Mouse (Mus musculus) frontal cortex, postnatal 36 days (tissue): ENCODE data around the gene Olfr284.

Experiments
- DNase-seq, 2 experiments: peaks; one replicate each; pipeline ENCODE4 v3.0.0; 2022; ENCODE audit warnings: low spot score in 2 of 2

The Olfr284 gene

GRCm38 (mm10) chr15:98340887-98341286 is at the start of gene Olfr284:
Gene Olfr284 (minus strand): TSS chr15:98340987.
- no peak for DNase-seq

- DNase-seq, result peak; percentile 60 to 71
Measured at GRCm38 (mm10) chr15:98389796-98390195, 49.0 kb upstream of the Olfr284 start.

- no peak for DNase-seq
Measured at GRCm38 (mm10) chr15:98387621-98388020, 46.8 kb upstream of the Olfr284 start.

- no peak for DNase-seq
Measured at GRCm38 (mm10) chr15:98380846-98381245, 40.1 kb upstream of the Olfr284 start, which contains the start of gene Olfr283. Gene Olfr283 (minus strand): TSS chr15:98380946.

- DNase-seq, result no peak
Measured at GRCm38 (mm10) chr15:98378209-98378608, 37.4 kb upstream of the Olfr284 start.

GRCm38 (mm10) chr15:98317177-98317724 is 23.5 kb downstream of the Olfr284 start, which contains the start of gene Olfr285:
Gene Olfr285 (minus strand): TSS chr15:98317353.
- DNase-seq, result no peak

GRCm38 (mm10) chr15:98315703-98316102 is 25.1 kb downstream of the Olfr284 start:
- no peak for DNase-seq

- DNase-seq, result peak in 1 of 2 experiments; percentile 30
Measured at GRCm38 (mm10) chr15:98295628-98296551, 44.9 kb downstream of the Olfr284 start, which contains the start of gene Zfp641. Gene Zfp641 (minus strand): TSS chr15:98296161.

GRCm38 (mm10) chr15:98293651-98294050 is 47.1 kb downstream of the Olfr284 start:
- DNase-seq, result no peak
